Mouse (Mus musculus): ENCODE results near the gene Fbxo47. TPM values are rescaled to one million over a fixed set of nuclear protein-coding genes. Genes with fewer than 3 reads are reported as not detected.

Fbxo47 gene
- polyA plus RNA-seq, 1 experiment from 2014 or later, result 0.29 TPM

- TF ChIP-seq CTCF (IDR thresholded peaks at IDR 0.05) (no peak), EP300 (IDR thresholded peaks at IDR 0.05) (no peak)
- no peak overlapping the region for H3K9ac ChIP-seq (replicated peaks; ENCODE audit: low read depth)
These were observed 16.4 kb downstream of the Fbxo47 start for GRCm38 (mm10) chr11:97867591-97867990.

GRCm38 (mm10) chr11:97866091-97866888 is 17.7 kb downstream of the Fbxo47 start:
- ATAC-seq, result no peak
- Histone ChIP-seq H3K27ac (ENCODE audit: low read length) (no peak overlapping the region), H3K4me2 (replicated peaks; ENCODE audit: low read depth, low read length) (no peak overlapping the region), H3K9ac (replicated peaks; ENCODE audit: low read depth) (no peak overlapping the region), H3K9me3 (ENCODE audit: low read length) (no peaks in the 10 kb centered on the region), H3K36me3 (ENCODE audit: insufficient read depth, low read length) (no peaks in the 10 kb centered on the region), H3K27me3 (replicated peaks; ENCODE audit: insufficient read depth, low read length) (no peaks in the 10 kb centered on the region), H3K4me3 (ENCODE audit: low read depth, low read length) (no peak overlapping the region), H3K4me1 (ENCODE audit: insufficient read depth, low read depth, low read length) (no peaks in the 10 kb centered on the region)
- no peak for DNase-seq (ENCODE audit: low spot score)
- 85% methylated on average over 3 of the region's 3 CpGs for whole genome bisulfite sequencing
- no peak for TF ChIP-seq CTCF (IDR thresholded peaks at IDR 0.05)
- no peak for TF ChIP-seq EP300 (IDR thresholded peaks at IDR 0.05)

More at GRCm38 (mm10) chr11:97867591-97867990, 16.4 kb downstream of the Fbxo47 start:
- Histone ChIP-seq H3K27ac (ENCODE audit: low read length) (no peak overlapping the region), H3K36me3 (ENCODE audit: insufficient read depth, low read length) (no peaks in the 10 kb centered on the region), H3K4me2 (replicated peaks; ENCODE audit: low read depth, low read length) (no peak overlapping the region), H3K9me3 (ENCODE audit: low read length) (no peaks in the 10 kb centered on the region), H3K4me3 (ENCODE audit: low read depth, low read length) (no peak overlapping the region), H3K4me1 (ENCODE audit: insufficient read depth, low read depth, low read length) (no peaks in the 10 kb centered on the region), H3K27me3 (replicated peaks; ENCODE audit: insufficient read depth, low read length) (no peaks in the 10 kb centered on the region)
- ATAC-seq, result no peak
- no peak for DNase-seq (ENCODE audit: low spot score)
- WGBS, result 89% methylated on average over 3 of the region's 3 CpGs

GRCm38 (mm10) chr11:97865421-97865820 is 18.5 kb downstream of the Fbxo47 start:
- DNase-seq (ENCODE audit: low spot score), result no peak
- ATAC-seq, result no peak
- WGBS, result 84% methylated on average over 5 of the region's 5 CpGs
- no peaks in the 10 kb centered on the region for H3K27me3 ChIP-seq (replicated peaks; ENCODE audit: insufficient read depth, low read length)
- no peak overlapping the region for H3K27ac ChIP-seq (ENCODE audit: low read length)
- no peak overlapping the region for H3K4me3 ChIP-seq (ENCODE audit: low read depth, low read length)
- no peak overlapping the region for H3K9ac ChIP-seq (replicated peaks; ENCODE audit: low read depth)
- no peaks in the 10 kb centered on the region for H3K4me1 ChIP-seq (ENCODE audit: insufficient read depth, low read depth, low read length)
- H3K36me3 ChIP-seq (ENCODE audit: insufficient read depth, low read length), result no peaks in the 10 kb centered on the region
- H3K4me2 ChIP-seq (replicated peaks; ENCODE audit: low read depth, low read length), result no peak overlapping the region
- TF ChIP-seq CTCF (IDR thresholded peaks at IDR 0.05) (no peak), EP300 (IDR thresholded peaks at IDR 0.05) (no peak)
- no peaks in the 10 kb centered on the region for H3K9me3 ChIP-seq (ENCODE audit: low read length)

- WGBS, result 57% methylated on average over 2 of the region's 2 CpGs
- no peak overlapping the region for H3K4me2 ChIP-seq (replicated peaks; ENCODE audit: low read depth, low read length)
- TF ChIP-seq CTCF (IDR thresholded peaks at IDR 0.05) (no peak), EP300 (IDR thresholded peaks at IDR 0.05) (no peak)
- H3K27ac ChIP-seq (ENCODE audit: low read length), result no peak overlapping the region
- no peak for DNase-seq (ENCODE audit: low spot score)
- no peaks in the 10 kb centered on the region for H3K36me3 ChIP-seq (ENCODE audit: insufficient read depth, low read length)
- no peak for ATAC-seq
- no peaks in the 10 kb centered on the region for H3K27me3 ChIP-seq (replicated peaks; ENCODE audit: insufficient read depth, low read length)
- H3K4me1 ChIP-seq (ENCODE audit: insufficient read depth, low read depth, low read length), result no peaks in the 10 kb centered on the region
- no peak overlapping the region for H3K4me3 ChIP-seq (ENCODE audit: low read depth, low read length)
- no peaks in the 10 kb centered on the region for H3K9me3 ChIP-seq (ENCODE audit: low read length)
- no peak overlapping the region for H3K9ac ChIP-seq (replicated peaks; ENCODE audit: low read depth)
These were observed 21.8 kb downstream of the Fbxo47 start for GRCm38 (mm10) chr11:97862148-97862547.

GRCm38 (mm10) chr11:97855473-97855872 is 28.5 kb downstream of the Fbxo47 start:
- ATAC-seq, result no peak
- Histone ChIP-seq H3K4me1 (ENCODE audit: insufficient read depth, low read depth, low read length) (no peaks in the 10 kb centered on the region), H3K9ac (replicated peaks; ENCODE audit: low read depth) (no peak overlapping the region), H3K9me3 (ENCODE audit: low read length) (no peaks in the 10 kb centered on the region), H3K36me3 (ENCODE audit: insufficient read depth, low read length) (no peaks in the 10 kb centered on the region), H3K27me3 (replicated peaks; ENCODE audit: insufficient read depth, low read length) (no peaks in the 10 kb centered on the region), H3K27ac (ENCODE audit: low read length) (no peak overlapping the region), H3K4me2 (replicated peaks; ENCODE audit: low read depth, low read length) (no peak overlapping the region), H3K4me3 (ENCODE audit: low read depth, low read length) (no peak overlapping the region)
- TF ChIP-seq CTCF (IDR thresholded peaks at IDR 0.05) (no peak), EP300 (IDR thresholded peaks at IDR 0.05) (no peak)
- WGBS, result 78% methylated on average over 2 of the region's 2 CpGs
- no peak for DNase-seq (ENCODE audit: low spot score)

- TF ChIP-seq EP300 (IDR thresholded peaks at IDR 0.05) (no peak), CTCF (IDR thresholded peaks at IDR 0.05) (no peak)
- H3K4me3 ChIP-seq (ENCODE audit: low read depth, low read length), result no peak overlapping the region
- H3K9me3 ChIP-seq (ENCODE audit: low read length), result no peaks in the 10 kb centered on the region
- no peak overlapping the region for H3K27ac ChIP-seq (ENCODE audit: low read length)
- H3K36me3 ChIP-seq (ENCODE audit: insufficient read depth, low read length), result no peaks in the 10 kb centered on the region
- 88% methylated on average over 2 of the region's 2 CpGs for WGBS
- H3K9ac ChIP-seq (replicated peaks; ENCODE audit: low read depth), result no peak overlapping the region
- H3K4me1 ChIP-seq (ENCODE audit: insufficient read depth, low read depth, low read length), result no peaks in the 10 kb centered on the region
- H3K27me3 ChIP-seq (replicated peaks; ENCODE audit: insufficient read depth, low read length), result no peaks in the 10 kb centered on the region
- H3K4me2 ChIP-seq (replicated peaks; ENCODE audit: low read depth, low read length), result no peak overlapping the region
- no peak for ATAC-seq
- no peak for DNase-seq (ENCODE audit: low spot score)
These were observed 32.4 kb downstream of the Fbxo47 start for GRCm38 (mm10) chr11:97851601-97852000.

All from lung, postnatal 0 days (tissue).